Mouse (Mus musculus) right cerebral cortex, postnatal 4 days (tissue): ENCODE data around the gene Mageb1.
"Not testable (repeated sequence)": the region's sequence is repeated elsewhere in the genome, so short reads cannot be mapped to it uniquely, and the experiment has no call there.

Experiments used
- DNase-seq: peaks from one replicate; pipeline ENCODE4 v3.0.0-alpha.2; 2022

The Mageb1 gene

DNA sequence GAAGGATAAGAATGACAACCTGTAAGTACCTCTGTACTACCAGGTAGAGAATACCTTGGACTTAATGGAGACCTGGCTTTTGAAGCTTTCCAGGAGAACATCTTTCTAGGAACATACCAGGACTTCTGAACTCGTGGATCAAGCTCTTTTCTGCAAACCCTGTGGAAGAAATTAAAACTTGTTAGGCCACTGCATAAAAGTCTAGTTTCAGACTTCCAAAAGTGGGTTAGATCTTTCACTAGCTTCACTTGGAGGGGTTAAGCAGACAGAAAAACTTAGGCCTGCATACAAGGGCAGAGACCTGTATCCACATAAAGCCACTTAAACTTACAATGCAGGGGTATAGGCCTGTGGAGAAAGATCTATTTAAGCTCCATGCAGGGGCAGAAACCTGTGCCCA is at the start of gene Mageb1:
Gene Mageb1, minus strand, starts transcription at position 101 of the 400 bp plus-strand sequence.
- DNase-seq = not testable (repeated sequence)
